Mouse (Mus musculus) adrenal gland, adult 18-20 months (tissue): Measurements from ENCODE around the gene Sytl3. TPM values are rescaled to one million over a fixed set of nuclear protein-coding genes. Genes with fewer than 3 reads are reported as not detected.

Source experiments
- DNase-seq, 2 experiments: peaks; one replicate each; pipeline ENCODE4 v3.0.0; 2021 to 2022; ENCODE audit warnings: low spot score in 2 of 2
- total RNA-seq, 2 experiments: library from RNA; stranded (reverse); gene quantifications; 1 replicate in 1 of 2; 2 replicates in 1 of 2; pipeline ENCODE4 v1.2.3; 2021

Sytl3 gene
- total RNA-seq, 2 experiments from 2014 or later = 0.40 to 0.77 TPM

DNA sequence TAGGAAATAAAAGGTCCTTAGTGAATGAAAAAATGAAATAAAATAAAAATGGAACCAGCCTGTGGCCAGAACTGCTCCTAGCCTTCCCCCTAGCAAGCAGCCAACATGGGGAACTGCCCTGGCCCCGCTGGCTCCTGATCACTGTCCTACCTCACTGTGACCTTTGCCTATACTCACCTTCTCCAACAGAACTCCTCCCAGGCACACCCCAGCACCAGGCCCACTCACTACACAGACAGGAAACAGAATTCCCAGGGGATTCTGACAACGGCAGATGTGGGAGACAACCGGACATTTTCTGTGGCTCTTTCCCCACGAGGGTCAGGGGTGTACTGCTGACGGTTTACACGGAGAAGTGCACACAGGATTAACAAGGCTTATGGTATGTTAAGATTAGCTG lies 118.2 kb downstream of the Sytl3 start:
- no peak for DNase-seq

DNA sequence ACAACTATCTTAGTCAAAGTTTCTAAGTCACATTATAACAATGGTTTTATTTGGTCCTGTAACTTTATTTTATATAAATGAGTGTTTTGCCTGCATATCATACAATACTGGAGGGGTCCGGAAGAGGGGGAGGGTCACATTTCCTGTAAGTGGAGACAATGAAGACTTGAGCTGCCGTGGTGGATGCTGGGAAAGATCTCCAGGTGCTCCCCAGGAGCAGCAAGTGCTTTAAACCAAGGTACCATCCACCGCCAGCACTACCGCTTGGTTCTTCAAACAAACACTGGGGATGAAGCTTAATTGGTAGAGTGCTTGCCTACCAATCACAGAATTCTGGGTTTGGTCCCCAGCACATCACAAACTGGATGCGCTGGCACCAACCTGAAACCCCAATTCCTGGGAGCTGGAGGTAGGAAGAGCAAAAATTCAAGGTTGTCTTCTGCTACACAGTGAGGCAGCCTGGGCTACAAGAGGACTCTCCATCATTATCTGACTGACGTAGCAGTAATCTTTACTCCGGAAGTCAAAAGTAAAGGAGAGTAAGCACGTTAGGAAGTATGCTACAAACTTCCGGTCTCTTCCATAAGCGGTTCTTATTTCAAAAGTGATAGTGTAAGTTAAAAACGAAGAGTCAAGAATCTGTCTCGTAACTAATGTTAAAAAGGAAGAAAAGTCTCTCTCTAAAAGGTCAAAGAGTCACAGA lies 118.9 kb downstream of the Sytl3 start:
- DNase-seq = no peak

DNA sequence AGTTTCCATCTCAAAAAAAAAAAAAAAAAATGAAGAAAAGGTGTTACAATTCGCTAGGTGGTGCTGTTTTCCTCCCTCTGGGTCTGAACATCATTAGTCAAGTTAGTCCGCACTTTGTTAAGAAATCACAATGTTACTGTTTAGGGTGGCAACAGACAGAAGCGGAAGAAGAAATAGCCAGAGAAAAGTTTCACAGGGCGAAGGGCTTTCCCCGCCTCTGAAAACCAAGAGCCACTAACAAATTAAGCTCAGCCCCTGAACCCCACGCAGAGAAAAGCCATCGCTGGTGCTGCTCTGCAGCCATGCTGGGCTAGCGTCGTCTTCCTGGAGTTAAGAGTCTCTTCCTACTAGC lies 119.4 kb downstream of the Sytl3 start:
- peak in 1 of 2 experiments; percentile 45 for DNase-seq

DNA sequence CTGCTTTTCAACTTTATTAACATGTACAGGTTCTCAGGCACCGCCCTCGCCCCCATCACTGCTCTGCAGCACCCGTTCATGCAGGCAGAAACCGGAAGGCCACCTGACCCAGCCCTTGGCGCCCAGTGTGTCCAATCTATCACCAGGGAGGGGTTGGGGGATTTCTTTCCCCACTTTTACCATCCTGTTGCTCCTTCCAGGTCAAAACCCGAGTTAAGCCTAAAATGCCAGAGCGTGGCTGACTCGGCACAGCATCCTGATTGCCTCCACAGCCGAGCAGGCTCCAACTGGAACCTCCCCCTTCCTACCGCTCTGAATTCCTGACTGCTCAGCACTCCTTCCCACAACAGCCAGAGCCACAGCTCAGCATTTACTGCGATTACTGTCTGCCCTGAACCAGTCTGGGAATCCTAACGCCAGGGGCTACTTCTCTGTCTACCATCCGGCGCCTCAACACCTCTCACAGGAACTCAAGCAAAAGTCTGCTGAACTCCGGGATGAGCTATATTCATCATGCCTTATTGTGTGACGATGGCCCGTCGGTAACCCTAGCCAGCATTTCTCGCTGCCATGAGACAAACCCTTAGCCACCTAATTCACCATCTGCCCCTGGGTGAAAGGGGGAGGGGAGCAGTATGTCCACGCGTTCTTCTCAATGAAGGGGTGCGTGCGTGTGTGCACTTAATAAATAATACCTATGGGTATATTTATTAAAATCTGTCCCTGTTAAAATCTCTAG lies 120.0 kb downstream of the Sytl3 start:
- peak in 1 of 2 experiments; percentile 42 for DNase-seq

DNA sequence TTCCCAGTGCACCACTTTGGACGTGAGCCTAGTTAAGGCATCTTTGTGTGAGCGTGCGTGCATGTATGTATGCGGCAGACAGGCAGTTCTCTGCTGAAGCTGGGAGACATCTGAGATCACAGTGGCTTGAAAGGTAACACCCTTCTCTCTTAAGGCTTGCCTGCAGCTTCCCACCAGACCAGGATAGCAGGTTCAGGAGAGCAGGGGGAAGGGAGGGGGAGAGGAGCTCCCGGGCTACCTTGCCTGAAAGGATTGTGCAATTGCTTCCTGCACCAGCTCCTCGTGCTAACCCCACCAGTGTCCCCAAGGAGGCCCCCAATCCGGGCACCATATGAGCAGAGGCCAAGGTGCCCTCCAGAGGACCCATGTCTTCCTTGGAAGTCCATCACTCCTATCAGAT lies 120.7 kb downstream of the Sytl3 start:
- no peak for DNase-seq

DNA sequence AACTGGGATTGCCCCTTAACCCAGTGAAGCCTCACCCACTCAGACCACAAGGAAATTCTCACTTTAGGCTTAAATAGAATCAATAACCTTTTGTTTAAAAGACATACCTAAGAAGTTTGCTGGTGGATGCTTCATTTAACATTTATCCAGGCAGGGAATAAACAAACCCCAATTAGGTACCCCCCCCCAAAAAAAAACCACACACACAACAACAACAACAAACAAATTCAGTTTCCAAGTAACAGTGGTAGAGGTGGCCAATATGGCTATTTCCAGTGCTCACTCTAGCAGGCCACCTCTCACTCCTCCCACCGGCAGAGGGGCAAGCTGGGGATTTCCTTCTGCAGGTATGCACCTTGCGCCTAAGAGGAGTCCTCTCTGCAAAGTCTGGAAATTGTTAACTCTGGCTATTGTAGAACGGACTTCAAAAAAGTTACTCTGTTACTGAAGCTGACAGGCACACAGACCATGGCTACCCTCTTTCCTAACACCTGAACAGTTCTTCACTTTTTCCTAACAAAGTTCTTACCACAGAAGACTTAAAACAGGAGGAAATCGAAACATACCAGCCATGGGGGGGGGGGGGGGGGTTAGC lies 121.7 kb downstream of the Sytl3 start:
- no peak for DNase-seq

DNA sequence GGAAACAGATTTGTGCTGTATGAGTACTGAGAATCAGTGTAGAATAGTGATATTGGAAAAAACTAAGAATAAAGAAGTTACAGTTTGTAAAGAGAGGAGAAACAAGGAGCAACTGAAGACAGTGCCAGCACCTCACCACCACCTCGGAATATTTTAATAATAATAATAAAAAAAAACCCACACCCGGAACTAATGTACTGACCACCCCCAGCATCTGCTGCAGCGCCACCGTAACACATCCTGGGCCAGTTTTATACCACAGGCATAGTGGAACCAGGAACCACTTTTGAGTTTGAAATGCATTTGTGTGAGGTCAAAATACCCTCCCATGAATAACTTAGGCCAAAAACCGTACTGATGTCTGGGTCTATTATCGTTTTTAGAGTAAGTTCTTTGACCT lies 122.4 kb downstream of the Sytl3 start:
- no peak for DNase-seq

DNA sequence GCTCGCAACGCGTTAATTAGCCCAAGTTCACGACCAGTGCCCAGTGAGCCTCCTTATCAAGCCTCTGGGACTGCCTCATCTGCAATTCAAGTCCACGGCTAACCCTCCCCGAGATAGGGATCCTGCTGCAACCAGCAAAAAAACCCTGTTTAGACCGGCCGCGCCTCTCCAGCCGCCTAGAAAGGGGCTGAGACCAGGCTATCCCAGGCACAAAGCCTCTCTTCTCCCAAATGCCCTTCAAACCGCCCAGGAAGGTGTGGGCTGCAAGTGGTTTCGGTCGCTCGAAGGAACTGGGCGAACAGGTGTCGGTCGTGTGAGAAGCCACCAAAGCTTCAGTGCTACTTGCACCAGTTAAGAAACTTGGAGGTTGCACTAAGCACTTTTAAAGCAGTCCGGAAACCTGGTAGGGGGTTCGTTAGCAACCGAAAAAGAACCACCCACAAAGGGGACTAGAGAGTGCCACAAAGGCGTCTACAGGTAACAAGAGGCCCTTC lies 123.2 kb downstream of the Sytl3 start:
- peak in 1 of 2 experiments; percentile 36 for DNase-seq

DNA sequence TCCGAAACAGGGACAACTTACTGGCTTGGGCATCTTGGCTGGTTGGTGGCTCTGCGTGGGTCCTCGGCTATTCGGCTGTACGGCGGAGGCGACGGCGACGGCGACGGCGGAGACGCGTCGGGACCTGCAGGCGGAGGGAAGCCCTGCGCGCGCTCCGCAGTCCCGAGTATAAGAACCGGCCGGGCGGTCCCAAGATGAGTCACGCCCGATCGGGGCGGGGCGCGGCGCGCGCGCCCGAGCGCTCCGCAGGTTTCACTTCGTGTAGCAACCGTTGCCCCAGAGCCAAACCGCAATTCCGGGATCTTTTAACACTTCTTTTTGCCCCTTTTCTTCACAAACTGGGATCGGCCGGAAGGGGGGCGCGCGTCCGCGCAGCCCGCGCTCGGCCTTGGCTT lies 123.7 kb downstream of the Sytl3 start, which contains the start of gene Ezr:
Ezr (minus strand) TSS at position 174 of the 395 bp plus-strand sequence.
- peak; percentile 84 to 88 for DNase-seq

DNA sequence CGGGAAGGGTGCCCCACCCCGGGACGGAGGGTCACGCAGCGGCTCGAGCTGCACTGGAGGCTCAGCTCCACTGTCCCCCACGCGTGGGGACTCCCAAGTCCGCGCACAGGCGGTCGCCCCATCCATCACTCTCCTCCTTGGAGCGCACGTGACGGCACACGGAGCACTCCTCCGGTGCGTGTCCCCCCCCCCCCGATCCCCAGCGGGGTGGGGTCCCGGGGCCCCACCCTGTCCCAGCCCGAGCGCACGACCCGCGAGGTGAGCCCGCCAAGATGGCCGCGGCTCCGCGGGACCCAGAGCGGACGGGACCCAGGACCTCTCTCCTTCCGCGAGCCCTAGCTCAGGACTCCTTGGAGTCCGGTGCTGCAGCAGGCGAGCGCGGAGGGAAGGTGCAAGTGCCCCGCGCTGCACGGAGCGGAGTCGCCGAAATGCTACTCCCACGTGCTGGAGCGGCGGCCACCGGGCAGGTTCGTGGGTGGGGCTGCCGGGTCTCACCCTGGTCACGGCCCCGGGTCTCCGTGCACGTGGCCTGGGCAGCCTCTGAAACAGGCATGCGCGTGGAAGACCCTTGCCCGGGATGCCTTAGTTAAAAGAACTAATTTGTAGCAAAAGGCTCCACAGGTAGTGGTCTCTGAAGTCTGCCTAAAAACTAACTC lies 124.2 kb downstream of the Sytl3 start:
- DNase-seq = peak; percentile 53 to 58

DNA sequence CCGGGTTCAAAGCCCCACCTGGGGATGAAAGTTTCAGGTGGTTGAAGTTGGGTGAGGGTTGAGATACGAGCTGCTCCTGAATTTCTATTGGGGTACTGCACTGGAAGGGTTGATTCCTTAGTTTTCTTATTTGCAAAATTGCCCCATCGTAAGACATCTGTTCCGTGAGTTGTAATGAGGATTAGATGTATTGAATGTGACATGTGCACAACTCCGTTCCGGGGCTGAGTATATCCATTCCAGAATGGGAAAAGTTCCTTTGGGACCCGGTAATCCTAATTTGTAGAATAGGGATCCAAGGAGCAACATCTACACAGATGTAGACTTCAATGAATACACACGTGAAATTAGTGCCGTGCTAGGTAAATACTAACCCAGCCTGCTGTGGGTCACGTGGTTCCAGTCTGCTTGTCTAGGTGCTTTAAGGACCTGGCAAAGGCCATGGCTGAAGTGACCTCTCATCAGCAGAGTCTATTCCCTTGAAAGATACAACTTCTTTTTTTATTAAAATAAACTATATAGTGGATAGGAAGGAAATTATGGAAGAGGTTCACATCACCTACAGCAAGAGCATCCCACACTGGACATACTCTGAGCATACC lies 125.0 kb downstream of the Sytl3 start:
- DNase-seq = no peak

DNA sequence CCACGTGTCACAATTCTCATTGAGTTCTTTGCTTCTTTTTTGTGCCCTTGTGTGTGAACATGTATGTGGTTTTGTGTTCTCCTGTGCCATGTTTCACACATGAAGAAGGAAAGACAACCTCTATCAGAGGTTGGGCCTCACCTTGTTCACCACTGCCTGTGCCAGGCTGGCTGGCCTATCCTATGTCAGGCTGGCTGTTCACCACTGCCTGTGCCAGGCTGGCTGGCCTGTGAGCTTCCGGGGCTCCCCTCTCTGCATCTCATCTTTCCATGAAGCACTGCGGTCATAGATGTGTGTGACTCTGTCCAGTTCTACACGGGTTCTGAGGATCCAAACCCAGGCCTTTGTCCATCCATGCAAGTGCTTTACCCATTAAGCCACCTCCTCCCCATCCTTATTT lies 128.3 kb downstream of the Sytl3 start:
- no peak for DNase-seq

Other genes starting within 250 kb of the Sytl3 start
- 10 to 100 TPM; 54.2 to 72.9 TPM for gene Dynlt1b, start 229.0 kb upstream of the Sytl3 start, total RNA-seq
- 1 to 10 TPM; 7.9 to 8.8 TPM for gene Dynlt1c, start 57.4 kb upstream of the Sytl3 start, total RNA-seq
- gene Dynlt1f, start 3.2 kb upstream of the Sytl3 start, total RNA-seq = 10 to 100 TPM; 65.6 to 78.6 TPM
- gene Ezr, start 123.7 kb downstream of the Sytl3 start, total RNA-seq = 10 to 100 TPM; 25.9 to 45.7 TPM